Mouse (Mus musculus) Patski (cell line): ENCODE data around the gene Stx19. TPM values are rescaled to one million over a fixed set of nuclear protein-coding genes. Genes with fewer than 3 reads are reported as not detected.

Experiments used
- ATAC-seq: fragments of 100-300 bp; one replicate; pipeline ENCODE4 v1.8.0; 2021
- CTCF ChIA-PET: fragments of 350-600 bp; sonication (Branson Sonifier 250); formaldehyde crosslinking; loops from one replicate; lab custom pipeline; 2022; ENCODE audit warnings: inconsistent platforms; lab: Charles Lee
- POLR2A ChIA-PET: fragments of 350-600 bp; sonication (Branson Sonifier 250); formaldehyde crosslinking; loops from one replicate; lab custom pipeline; 2022; ENCODE audit warnings: antibody characterized with exemption, inconsistent platforms; lab: Charles Lee
- DNase-seq: peaks from one replicate; pipeline ENCODE4 v3.0.0-alpha.2; 2011; ENCODE audit warnings: low read depth, low spot score
- H3K27me3 ChIP-seq: fragments of 371-371 bp; one replicate; pipeline ENCODE4 v1.5.1; 2021
- CTCF ChIP-seq: fragments of 100-300 bp; IDR thresholded peaks from one replicate; pipeline ENCODE4 v1.5.1; 2021
- in situ Hi-C: fragments of 300-500 bp; cut with MboI; formaldehyde crosslinking; loops from 3 replicates; pipeline ENCODE4 v1.11.1; 2018; ENCODE audit warnings: low pct_unique_long_range_greater_than_20kb, mixed read lengths
- polyA plus RNA-seq: library from polyadenylated mRNA; unstranded; gene quantifications from one replicate; pipeline ENCODE4 v1.2.3, GENCODE M21; 2021

The Stx19 gene
- polyA plus RNA-seq: 0.05 TPM

- H3K27me3 ChIP-seq: no peaks in the 10 kb centered on the region
- ATAC-seq: no peak
- ChIA-PET CTCF (interaction anchor here (0.7 kb wide), 1 partner anchor 17 kb away, joined by 4 read pairs; no protein-coding TSS in a partner anchor), POLR2A (no interaction called here)
- in situ Hi-C loops: no loop called here
- TF ChIP-seq CTCF: no peak
- DNase-seq: no peak
Measured at GRCm38 (mm10) chr16:62814491-62814890, at the start of gene Stx19. Stx19 (plus strand) TSS chr16:62814676.

GRCm38 (mm10) chr16:62773462-62773861 lies 41.0 kb upstream of the Stx19 start:
- TF ChIP-seq CTCF: peak; percentile 40
- ChIA-PET CTCF (interaction anchor here (1.0 to 1.4 kb wide), 2 partner anchors 10 to 19 kb away, joined by 3 read pairs; no protein-coding TSS in a partner anchor), POLR2A (no interaction called here)
- no peak for ATAC-seq
- H3K27me3 ChIP-seq: no peaks in the 10 kb centered on the region
- in situ Hi-C loops: no loop called here
- DNase-seq: no peak

- DNase-seq (no peak), ATAC-seq (no peak)
- TF ChIP-seq CTCF: no peak
- ChIA-PET CTCF (interaction anchor here (0.9 to 1.3 kb wide), 2 partner anchors 9 to 50 kb away, joined by 3 to 4 read pairs; no protein-coding TSS in a partner anchor), POLR2A (no interaction called here)
- in situ Hi-C loops: no loop called here
- no peaks in the 10 kb centered on the region for H3K27me3 ChIP-seq
Measured at GRCm38 (mm10) chr16:62776034-62776433, 38.4 kb upstream of the Stx19 start.

- ATAC-seq (no peak), DNase-seq (no peak)
- no peak for TF ChIP-seq CTCF
- ChIA-PET POLR2A (no interaction called here), CTCF (interaction anchor here (1.2 kb wide), 2 partner anchors 8 to 54 kb away, joined by 3 to 4 read pairs; partner anchors contain the start of gene Nsun3)
- in situ Hi-C loops: no loop called here
- no peaks in the 10 kb centered on the region for H3K27me3 ChIP-seq
Measured at GRCm38 (mm10) chr16:62778282-62778681, 36.2 kb upstream of the Stx19 start.

GRCm38 (mm10) chr16:62782229-62782628 lies 32.2 kb upstream of the Stx19 start:
- ATAC-seq: no peak
- in situ Hi-C loops: no loop called here
- POLR2A ChIA-PET: no interaction called here
- DNase-seq: no peak
- CTCF ChIA-PET: interaction anchor here (0.9 to 1.8 kb wide), 7 partner anchors 15 to 61 kb away, joined by 3 to 7 read pairs (median 3); no protein-coding TSS in a partner anchor
- peak; percentile 55 for TF ChIP-seq CTCF
- H3K27me3 ChIP-seq: no peaks in the 10 kb centered on the region

- CTCF ChIA-PET: interaction anchor here (1.3 to 1.8 kb wide), 2 partner anchors 9 to 40 kb away, joined by 4 to 5 read pairs; no protein-coding TSS in a partner anchor
- H3K27me3 ChIP-seq: no peaks in the 10 kb centered on the region
- ATAC-seq (peak; percentile 99), DNase-seq (peak; percentile 83)
- TF ChIP-seq CTCF: no peak
- in situ Hi-C loops: no loop called here
- POLR2A ChIA-PET: interaction anchor here (0.9 kb wide), 1 partner anchor 10 kb away, joined by 4 read pairs; no protein-coding TSS in a partner anchor
Measured at GRCm38 (mm10) chr16:62786621-62787331, 27.7 kb upstream of the Stx19 start, which contains the start of gene Nsun3. Nsun3 (minus strand) TSS chr16:62786818.

- ChIA-PET CTCF (interaction anchor here (1.4 kb wide), 2 partner anchors 8 to 88 kb away, joined by 3 read pairs; no protein-coding TSS in a partner anchor), POLR2A (interaction anchor here (0.6 to 0.9 kb wide), 3 partner anchors 10 to 65 kb away, joined by 4 to 5 read pairs (median 4); partner anchors contain the start of gene Nsun3)
- TF ChIP-seq CTCF: no peak
- in situ Hi-C loops: no loop called here
- H3K27me3 ChIP-seq: no peaks in the 10 kb centered on the region
- DNase-seq: no peak
- no peak for ATAC-seq
Measured at GRCm38 (mm10) chr16:62796608-62797007, 17.9 kb upstream of the Stx19 start.

GRCm38 (mm10) chr16:62798808-62799207 lies 15.7 kb upstream of the Stx19 start:
- CTCF ChIA-PET: no interaction called here
- in situ Hi-C loops: no loop called here
- no peaks in the 10 kb centered on the region for H3K27me3 ChIP-seq
- POLR2A ChIA-PET: no interaction called here
- ATAC-seq: no peak
- TF ChIP-seq CTCF: no peak
- no peak for DNase-seq

- ChIA-PET POLR2A (no interaction called here), CTCF (no interaction called here)
- no peaks in the 10 kb centered on the region for H3K27me3 ChIP-seq
- TF ChIP-seq CTCF: no peak
- in situ Hi-C loops: no loop called here
- no peak for ATAC-seq
- DNase-seq: no peak
Measured at GRCm38 (mm10) chr16:62799426-62799825, 15.1 kb upstream of the Stx19 start.

GRCm38 (mm10) chr16:62799839-62800238 lies 14.6 kb upstream of the Stx19 start:
- H3K27me3 ChIP-seq: no peaks in the 10 kb centered on the region
- ChIA-PET POLR2A (no interaction called here), CTCF (interaction anchor here (1.4 kb wide), 1 partner anchor 26 kb away, joined by 3 read pairs; no protein-coding TSS in a partner anchor)
- in situ Hi-C loops: no loop called here
- no peak for TF ChIP-seq CTCF
- DNase-seq: no peak
- no peak for ATAC-seq

- DNase-seq (no peak), ATAC-seq (no peak)
- CTCF ChIA-PET: interaction anchor here (1.2 to 1.6 kb wide), 2 partner anchors 28 to 39 kb away, joined by 3 to 4 read pairs; no protein-coding TSS in a partner anchor
- in situ Hi-C loops: no loop called here
- no peaks in the 10 kb centered on the region for H3K27me3 ChIP-seq
- POLR2A ChIA-PET: no interaction called here
- no peak for TF ChIP-seq CTCF
Measured at GRCm38 (mm10) chr16:62804621-62805020, 9.9 kb upstream of the Stx19 start.
